Comparison of ENCODE assay signal across 27 mouse cellular contexts in genomic region chr2:92354224-92354623, GRCm38 (mm10). TPM values are rescaled to one million over a fixed set of nuclear protein-coding genes. Genes with fewer than 3 reads are reported as not detected.
DNase-seq lines count a peak whose midpoint lies in the region; ATAC-seq lines count a peak whose summit lies in the region.
"Had no signal": no experiment of that assay in that cellular context is flagged by ENCODE, and none has a peak within 500 bp of the region (broad histone marks: within the 10 kb centered on the region; RNA-seq: fewer than 3 reads in every experiment).

No protein-coding gene starts in this region.

- intact Hi-C loops in heart, postnatal 14 days (cut with DNase I): no loop called here

- DNase-seq in adrenal gland, adult (ENCODE audit: inconsistent age in 2 of 2, low spot score in 1 of 2): peak; percentile 13 to 62
- DNase-seq in adrenal gland, postnatal 36 days: no peak
- peak; percentile 15 to 61 for DNase-seq in heart, adult 9 months (ENCODE audit: low spot score in 2 of 2)
- no peak for DNase-seq in heart, postnatal 14 days
- DNase-seq in kidney, postnatal 36 days: peak; percentile 38 to 44
- no peak for DNase-seq in midbrain, embryonic 10.5 days (ENCODE audit: low spot score)
- DNase-seq: adrenal gland, postnatal 25 days; cerebellum, adult 11 months; cerebellum, adult 9-11 months; gastrocnemius, adult 2 months; kidney, adult 18-20 months; layer of hippocampus, postnatal 36 days; lung, embryonic 14.5 days; right cerebral cortex, adult 18-20 months; right cerebral cortex, postnatal 4 days; thymus, adult 18-20 months; thymus, postnatal 36 days had no signal

- H3K9ac ChIP-seq in kidney, embryonic 14.5 days (ENCODE audit: low read depth, low read length): no peak overlapping the region
- no peak overlapping the region for H3K9ac ChIP-seq in midbrain, embryonic 16.5 days (ENCODE audit: low read depth, low read length)
- H3K9ac ChIP-seq: embryonic facial prominence, embryonic 15.5 days; hindbrain, embryonic 12.5 days; liver, embryonic 12.5 days; lung, embryonic 14.5 days; neural tube, embryonic 15.5 days had no signal

- no peak overlapping the region for H3K4me3 ChIP-seq in kidney, embryonic 14.5 days (ENCODE audit: low read length)
- H3K4me3 ChIP-seq in midbrain, embryonic 10.5 days: no peak overlapping the region
- no peak overlapping the region for H3K4me3 ChIP-seq in midbrain, embryonic 16.5 days (ENCODE audit: low read depth, low read length)
- H3K4me3 ChIP-seq: embryonic facial prominence, embryonic 15.5 days; gastrocnemius, adult 2 months; hindbrain, embryonic 12.5 days; liver, embryonic 12.5 days; neural tube, embryonic 15.5 days had no signal

- H3K27ac ChIP-seq in kidney, embryonic 14.5 days (ENCODE audit: low read depth, low read length): no peak overlapping the region
- 0 out of 2 replicates have a peak overlapping the region, but pooled peaks have one; percentile 19 for H3K27ac ChIP-seq in midbrain, embryonic 10.5 days (replicated peaks)
- no peak overlapping the region for H3K27ac ChIP-seq in midbrain, embryonic 16.5 days (ENCODE audit: low read length)
- H3K27ac ChIP-seq: embryonic facial prominence, embryonic 15.5 days; gastrocnemius, adult 2 months; hindbrain, embryonic 12.5 days; liver, embryonic 12.5 days; neural tube, embryonic 15.5 days had no signal

- peaks cover 17% of the 10 kb centered on the region; the same call in 1 of the 2 replicates for H3K4me1 ChIP-seq in kidney, embryonic 14.5 days (ENCODE audit: control insufficient read depth, insufficient read depth, low read length)
- peaks cover 18% of the 10 kb centered on the region for H3K4me1 ChIP-seq in midbrain, embryonic 10.5 days
- no peaks in the 10 kb centered on the region; the same call in 1 of the 2 replicates for H3K4me1 ChIP-seq in midbrain, embryonic 16.5 days (ENCODE audit: control insufficient read depth, insufficient read depth, low read length)
- H3K4me1 ChIP-seq: embryonic facial prominence, embryonic 15.5 days; hindbrain, embryonic 12.5 days; liver, embryonic 12.5 days had no signal

- no peaks in the 10 kb centered on the region for H3K27me3 ChIP-seq in kidney, embryonic 14.5 days (ENCODE audit: control insufficient read depth, insufficient read depth, low read length)
- no peaks in the 10 kb centered on the region for H3K27me3 ChIP-seq in midbrain, embryonic 10.5 days (ENCODE audit: low read depth, poor library complexity, severe bottlenecking)
- no peaks in the 10 kb centered on the region for H3K27me3 ChIP-seq in midbrain, embryonic 16.5 days (ENCODE audit: control insufficient read depth, insufficient read depth, low read depth, low read length)
- H3K27me3 ChIP-seq: embryonic facial prominence, embryonic 15.5 days; hindbrain, embryonic 12.5 days; liver, embryonic 12.5 days; neural tube, embryonic 15.5 days had no signal

- H3K4me2 ChIP-seq in kidney, embryonic 14.5 days (replicated peaks; ENCODE audit: low read depth, low read length): no peak overlapping the region
- no peak overlapping the region for H3K4me2 ChIP-seq in midbrain, embryonic 16.5 days (ENCODE audit: low read length)
- H3K4me2 ChIP-seq: embryonic facial prominence, embryonic 15.5 days; hindbrain, embryonic 12.5 days; liver, embryonic 12.5 days; lung, embryonic 14.5 days; midbrain, embryonic 11.5 days; neural tube, embryonic 15.5 days had no signal

- H3K36me3 ChIP-seq in kidney, embryonic 14.5 days (ENCODE audit: control insufficient read depth, insufficient read depth, low read length): peaks cover 57% of the 10 kb centered on the region
- H3K36me3 ChIP-seq in midbrain, embryonic 10.5 days: peaks cover 85% of the 10 kb centered on the region
- H3K36me3 ChIP-seq in midbrain, embryonic 16.5 days (ENCODE audit: control insufficient read depth, insufficient read depth, low read length): peaks cover 22% of the 10 kb centered on the region

- ATAC-seq in kidney, embryonic 14.5 days (ENCODE audit: low FRiP score, low TSS enrichment): no peak
- no peak for ATAC-seq in midbrain, embryonic 16.5 days
- ATAC-seq: activated CD4-positive, CD25-positive, alpha-beta regulatory T cell, adult 4 months; forebrain, embryonic 14.5 days; liver, embryonic 12.5 days had no signal

- 39% methylated on average over 6 of the region's 6 CpGs for WGBS in kidney, embryonic 14.5 days
- WGBS in midbrain, embryonic 10.5 days: 70% methylated on average over 6 of the region's 6 CpGs
- 66% methylated on average over 6 of the region's 6 CpGs for WGBS in midbrain, embryonic 16.5 days

- H3K9me3 ChIP-seq in kidney, embryonic 14.5 days (ENCODE audit: control insufficient read depth, low read length): no peaks in the 10 kb centered on the region
- no peaks in the 10 kb centered on the region for H3K9me3 ChIP-seq in midbrain, embryonic 10.5 days (replicated peaks)
- no peaks in the 10 kb centered on the region for H3K9me3 ChIP-seq in midbrain, embryonic 16.5 days (replicated peaks; ENCODE audit: control insufficient read depth, low read length, poor library complexity, severe bottlenecking)
- H3K9me3 ChIP-seq: embryonic facial prominence, embryonic 15.5 days; hindbrain, embryonic 12.5 days; liver, embryonic 12.5 days; neural tube, embryonic 15.5 days had no signal

RNA-seq across cellular contexts. Expression of gene Pex16, which starts 20.3 kb away (rescaled TPM):
- 100 to 1,000 TPM in 1 of 2 experiments, 10 to 100 TPM in 1; 97.3 to 224 TPM for total RNA-seq in adrenal gland, postnatal 36 days (2021)
- 10 to 100 TPM; 23.6 to 25.1 TPM for total RNA-seq in heart, postnatal 14 days (2021)
- polyA plus RNA-seq in kidney, embryonic 14.5 days (2014; fragmentation: Nextera tagmentation; extraction: Ambion mirVana): 21.3 and 22.7 TPM in 2 replicates
- 26.1 and 27.1 TPM in 2 replicates for polyA plus RNA-seq in midbrain, embryonic 10.5 days (2016; fragmentation: Nextera tagmentation; extraction: Ambion mirVana)
- polyA plus RNA-seq in midbrain, embryonic 16.5 days (2015; fragmentation: Nextera tagmentation; extraction: Ambion mirVana): 39.7 and 40.1 TPM in 2 replicates

RNA-seq across cellular contexts. Expression of gene Large2, which starts 20.4 kb away (rescaled TPM):
- total RNA-seq in adrenal gland, postnatal 36 days (2021): 1 to 10 TPM in 1 of 2 experiments, under 1 TPM in 1; 0.79 to 2.4 TPM
- under 1 TPM; 0.32 to 0.36 TPM for total RNA-seq in heart, postnatal 14 days (2021)
- polyA plus RNA-seq in kidney, embryonic 14.5 days (2014; fragmentation: Nextera tagmentation; extraction: Ambion mirVana): 24.0 and 33.3 TPM in 2 replicates
- polyA plus RNA-seq in midbrain, embryonic 10.5 days (2016; fragmentation: Nextera tagmentation; extraction: Ambion mirVana): 16.2 and 25.6 TPM in 2 replicates
- polyA plus RNA-seq in midbrain, embryonic 16.5 days (2015; fragmentation: Nextera tagmentation; extraction: Ambion mirVana): 1.9 and 2.0 TPM in 2 replicates
- polyA plus RNA-seq: activated CD4-positive, CD25-positive, alpha-beta regulatory T cell, adult 4 months had no signal

RNA-seq across cellular contexts. Expression of gene 1700029I15Rik, which starts 28.1 kb away (rescaled TPM):
- 10 to 100 TPM in 1 of 2 experiments, 1 to 10 TPM in 1; 6.2 to 10.0 TPM for total RNA-seq in adrenal gland, postnatal 36 days (2021)
- 1 to 10 TPM; 1.4 to 1.9 TPM for total RNA-seq in heart, postnatal 14 days (2021)
- polyA plus RNA-seq in kidney, embryonic 14.5 days (2014; fragmentation: Nextera tagmentation; extraction: Ambion mirVana): 2.1 and 2.5 TPM in 2 replicates
- polyA plus RNA-seq in midbrain, embryonic 10.5 days (2016; fragmentation: Nextera tagmentation; extraction: Ambion mirVana): 4.1 and 5.2 TPM in 2 replicates
- 6.1 and 9.5 TPM in 2 replicates for polyA plus RNA-seq in midbrain, embryonic 16.5 days (2015; fragmentation: Nextera tagmentation; extraction: Ambion mirVana)

RNA-seq across cellular contexts. Expression of gene Mapk8ip1, which starts 46.8 kb away (rescaled TPM):
- total RNA-seq in adrenal gland, postnatal 36 days (2021): 10 to 100 TPM; 30.9 to 35.1 TPM
- total RNA-seq in heart, postnatal 14 days (2021): 1 to 10 TPM; 7.4 to 8.6 TPM
- 15.6 and 20.8 TPM in 2 replicates for polyA plus RNA-seq in kidney, embryonic 14.5 days (2014; fragmentation: Nextera tagmentation; extraction: Ambion mirVana)
- polyA plus RNA-seq in midbrain, embryonic 10.5 days (2016; fragmentation: Nextera tagmentation; extraction: Ambion mirVana): 58.3 and 70.5 TPM in 2 replicates
- polyA plus RNA-seq in midbrain, embryonic 16.5 days (2015; fragmentation: Nextera tagmentation; extraction: Ambion mirVana): 126 and 129 TPM in 2 replicates
- total RNA-seq: common myeloid progenitor, adult 5-6 weeks had no signal

Comparison
In these comparisons a context has a peak if more than half of its experiments do, and no peak if none do; other contexts are left out.
1. DNase-seq: peak in adrenal gland, adult (2 of 2), heart, adult 9 months (2 of 2) and kidney, postnatal 36 days (2 of 2); none in adrenal gland, postnatal 36 days (0 of 2), heart, postnatal 14 days (0 of 2) and midbrain, embryonic 10.5 days (single experiment).